In genomic region chr5:139320424-139320823, GRCm38 (mm10) we compare ENCODE assay signal across 36 mouse cellular contexts. TPM values are rescaled to one million over a fixed set of nuclear protein-coding genes. Genes with fewer than 3 reads are reported as not detected.
DNase-seq lines count a peak whose midpoint lies in the region; ATAC-seq and TF ChIP-seq lines count a peak whose summit lies in the region.
"Had no signal": no experiment of that assay in that cellular context is flagged by ENCODE, and none has a peak within 500 bp of the region (broad histone marks: within the 10 kb centered on the region; RNA-seq: fewer than 3 reads in every experiment).

No protein-coding gene starts in this region.

- TF ChIP-seq CTCF in kidney, adult 2 months (conservative IDR thresholded peaks at IDR 0.05; ENCODE audit: insufficient read depth, insufficient read length, low read depth, low read length): no peak
- no peak for TF ChIP-seq CTCF in liver, adult 2 months (IDR thresholded peaks at IDR 0.05; ENCODE audit: low read depth, low read length)
- no peak for TF ChIP-seq CTCF in liver, postnatal 0 days (IDR thresholded peaks at IDR 0.05; ENCODE audit: low read depth)

- H3K4me1 ChIP-seq in kidney, adult 2 months (ENCODE audit: control insufficient read depth, insufficient read depth, low read length): peaks cover 37% of the 10 kb centered on the region
- H3K4me1 ChIP-seq in liver, adult 2 months (ENCODE audit: control insufficient read depth, insufficient read depth, low read length): peaks cover 5% of the 10 kb centered on the region
- H3K4me1 ChIP-seq in liver, postnatal 0 days (ENCODE audit: insufficient read depth): peaks cover 8% of the 10 kb centered on the region

- TF ChIP-seq EP300 in liver, postnatal 0 days (IDR thresholded peaks at IDR 0.05; ENCODE audit: low read depth): no peak

- DNase-seq in cerebellum, adult 11-12 months: peak; percentile 42
- peak; percentile 84 for DNase-seq in kidney, adult 2 months
- DNase-seq in kidney, postnatal 14 days: no peak
- peak; percentile 66 for DNase-seq in liver, adult 2 months (ENCODE audit: extremely low read depth, low read depth, low spot score)
- DNase-seq in liver, postnatal 0 days: no peak
- no peak for DNase-seq in thymus, postnatal 4 days
- DNase-seq: adrenal gland, postnatal 10 days; cerebellum, adult 2 months; forebrain, postnatal 0 days; gastrocnemius, postnatal 10 days; heart, postnatal 10 days; lung, embryonic 14.5 days; lung, postnatal 14 days; midbrain, embryonic 14.5 days; retina, postnatal 1 day; right cerebral cortex, postnatal 14 days had no signal

- H3K4me2 ChIP-seq in liver, postnatal 0 days (ENCODE audit: low read depth, low read length): no peak overlapping the region
- H3K4me2 ChIP-seq: embryonic facial prominence, embryonic 13.5 days; heart, embryonic 13.5 days; hindbrain, embryonic 14.5 days; limb, embryonic 15.5 days; lung, embryonic 14.5 days; neural tube, embryonic 15.5 days had no signal

- no peak for TF ChIP-seq POLR2A in kidney, adult 2 months (IDR thresholded peaks at IDR 0.05; ENCODE audit: low read depth, low read length)
- no peak for TF ChIP-seq POLR2A in liver, adult 2 months (IDR thresholded peaks at IDR 0.05; ENCODE audit: extremely low read depth, insufficient read depth, low read length)

- H3K9me3 ChIP-seq in liver, postnatal 0 days (ENCODE audit: low read length): no peaks in the 10 kb centered on the region
- H3K9me3 ChIP-seq: embryonic facial prominence, embryonic 13.5 days; heart, embryonic 13.5 days; limb, embryonic 10.5 days; limb, embryonic 15.5 days; neural tube, embryonic 15.5 days had no signal

- no peak for ATAC-seq in cerebellum, adult (ENCODE audit: insufficient number of reproducible peaks, low FRiP score, low TSS enrichment)
- ATAC-seq in liver, postnatal 0 days: no peak
- ATAC-seq: forebrain, postnatal 0 days; intestine, postnatal 0 days had no signal

- no peaks in the 10 kb centered on the region for H3K79me2 ChIP-seq in liver, adult 2 months (ENCODE audit: control insufficient read depth, insufficient read depth, low read length)

- H3K36me3 ChIP-seq in kidney, adult 2 months (ENCODE audit: control insufficient read depth, insufficient read depth, low read length): no peaks in the 10 kb centered on the region
- H3K36me3 ChIP-seq in liver, adult 2 months (ENCODE audit: control insufficient read depth, insufficient read depth, low read length): no peaks in the 10 kb centered on the region
- H3K36me3 ChIP-seq in liver, postnatal 0 days (replicated peaks; ENCODE audit: insufficient read depth, low read length): no peaks in the 10 kb centered on the region
- H3K36me3 ChIP-seq: embryonic facial prominence, embryonic 13.5 days; heart, embryonic 13.5 days; limb, embryonic 10.5 days; limb, embryonic 15.5 days; neural tube, embryonic 15.5 days had no signal

- H3K4me3 ChIP-seq in kidney, adult 2 months (ENCODE audit: insufficient read depth, low read depth, low read length): no peak overlapping the region
- no peak overlapping the region for H3K4me3 ChIP-seq in liver, adult 2 months (ENCODE audit: insufficient read depth, low read depth, low read length)
- H3K4me3 ChIP-seq in liver, postnatal 0 days (ENCODE audit: low read depth, low read length): no peak overlapping the region
- H3K4me3 ChIP-seq: embryonic facial prominence, embryonic 13.5 days; heart, embryonic 13.5 days; layer of hippocampus, adult 2 months; limb, embryonic 10.5 days; limb, embryonic 15.5 days; neural tube, embryonic 15.5 days had no signal

- no peak overlapping the region for H3K9ac ChIP-seq in liver, adult 2 months (ENCODE audit: low read depth, low read length)
- H3K9ac ChIP-seq in liver, postnatal 0 days (replicated peaks): no peak overlapping the region
- H3K9ac ChIP-seq: embryonic facial prominence, embryonic 13.5 days; forebrain, postnatal 0 days; heart, embryonic 13.5 days; hindbrain, embryonic 14.5 days; limb, embryonic 15.5 days; liver, embryonic 14.5 days; lung, embryonic 14.5 days; neural tube, embryonic 15.5 days had no signal

- H3K27ac ChIP-seq in kidney, adult 2 months (ENCODE audit: insufficient read depth, low read depth, low read length): peak overlapping the region; percentile 50; the same call in 1 of the 2 replicates
- no peak overlapping the region for H3K27ac ChIP-seq in liver, adult 2 months (replicated peaks; ENCODE audit: insufficient read depth, low read depth, low read length)
- no peak overlapping the region for H3K27ac ChIP-seq in liver, postnatal 0 days (ENCODE audit: low read depth)
- H3K27ac ChIP-seq: embryonic facial prominence, embryonic 13.5 days; heart, embryonic 13.5 days; hindbrain, embryonic 14.5 days; layer of hippocampus, adult 2 months; limb, embryonic 10.5 days; limb, embryonic 15.5 days; liver, embryonic 14.5 days; neural tube, embryonic 15.5 days had no signal

- H3K27me3 ChIP-seq in kidney, adult 2 months (replicated peaks; ENCODE audit: control insufficient read depth, insufficient read depth, low read length): no peaks in the 10 kb centered on the region
- peaks cover 4% of the 10 kb centered on the region; the same call in 1 of the 2 replicates for H3K27me3 ChIP-seq in liver, adult 2 months (ENCODE audit: control insufficient read depth, insufficient read depth, low read length)
- H3K27me3 ChIP-seq in liver, postnatal 0 days (ENCODE audit: insufficient read depth, low read length): no peaks in the 10 kb centered on the region; the same call in 1 of the 2 replicates

- WGBS in kidney, adult 2 months: 39% methylated on average over 7 of the region's 7 CpGs
- WGBS in liver, adult 2 months: 73% methylated on average over 7 of the region's 7 CpGs
- 63% methylated on average over 7 of the region's 7 CpGs for WGBS in liver, postnatal 0 days (ENCODE audit: insufficient replicate concordance)

RNA-seq across cellular contexts. Expression of gene Adap1, which starts 5.0 kb away (rescaled TPM):
- 29.5 and 34.2 TPM in 2 replicates for polyA plus RNA-seq in kidney, adult 2 months (2012; rRNA removed)
- total RNA-seq in liver, adult 2 months (2014; rRNA removed): 1.5 TPM in 2 replicates
- 0.60 and 1.3 TPM in 2 replicates for polyA plus RNA-seq in liver, adult 2 months (2012; rRNA removed)
- 3.7 and 4.3 TPM in 2 replicates for polyA plus RNA-seq in liver, postnatal 0 days (2015; fragmentation: Nextera tagmentation; extraction: Ambion mirVana)

RNA-seq across cellular contexts. Expression of gene Cox19, which starts 30.8 kb away (rescaled TPM):
- 114 and 125 TPM in 2 replicates for polyA plus RNA-seq in kidney, adult 2 months (2012; rRNA removed)
- total RNA-seq in liver, adult 2 months (2014; rRNA removed): 23.6 and 25.2 TPM in 2 replicates
- polyA plus RNA-seq in liver, adult 2 months (2012; rRNA removed): 82.4 and 86.1 TPM in 2 replicates
- 34.4 and 37.1 TPM in 2 replicates for polyA plus RNA-seq in liver, postnatal 0 days (2015; fragmentation: Nextera tagmentation; extraction: Ambion mirVana)

RNA-seq across cellular contexts. Expression of gene Cyp2w1, which starts 32.0 kb away (rescaled TPM):
- polyA plus RNA-seq in kidney, adult 2 months (2012; rRNA removed): not detected in 2 replicates
- not detected in 2 replicates for total RNA-seq in liver, adult 2 months (2014; rRNA removed)
- polyA plus RNA-seq in liver, adult 2 months (2012; rRNA removed): not detected in 2 replicates
- not detected in 2 replicates for polyA plus RNA-seq in liver, postnatal 0 days (2015; fragmentation: Nextera tagmentation; extraction: Ambion mirVana)
- total RNA-seq: adrenal gland, postnatal 10 days; common myeloid progenitor, adult 5-6 weeks; forebrain, postnatal 0 days; gastrocnemius, postnatal 10 days; heart, adult 8-10 months; heart, postnatal 10 days; hematopoietic stem cell, adult 5-6 weeks; layer of hippocampus, adult 2 months; layer of hippocampus, postnatal 25 days; left cerebral cortex, postnatal 10 days; monocyte, adult 5-6 weeks had no signal
- polyA plus RNA-seq: cerebellum, adult 2 months; forebrain, embryonic 11.5 days; forebrain, postnatal 0 days; gonadal fat pad, adult 2 months; heart, embryonic 13.5 days; hindbrain, embryonic 14.5 days; limb, embryonic 10.5 days; lung, embryonic 14.5 days; midbrain, embryonic 14.5 days; neural tube, embryonic 15.5 days; testis, adult 2 months; thymus, postnatal 0 days had no signal

RNA-seq across cellular contexts. Expression of gene Gpr146, which starts 57.1 kb away (rescaled TPM):
- polyA plus RNA-seq in kidney, adult 2 months (2012; rRNA removed): 39.1 and 43.0 TPM in 2 replicates
- total RNA-seq in liver, adult 2 months (2014; rRNA removed): 36.5 and 57.1 TPM in 2 replicates
- polyA plus RNA-seq in liver, adult 2 months (2012; rRNA removed): 43.5 and 70.7 TPM in 2 replicates
- 14.5 and 14.7 TPM in 2 replicates for polyA plus RNA-seq in liver, postnatal 0 days (2015; fragmentation: Nextera tagmentation; extraction: Ambion mirVana)

Comparison
In these comparisons a context has a peak if more than half of its experiments do, and no peak if none do; other contexts are left out.
1. DNase-seq: peak in cerebellum, adult 11-12 months (single experiment), kidney, adult 2 months (single experiment) and liver, adult 2 months (single experiment); none in kidney, postnatal 14 days (single experiment), liver, postnatal 0 days (single experiment) and thymus, postnatal 4 days (single experiment).